Mouse (Mus musculus) liver, embryonic 16.5 days (tissue): ENCODE data around the gene Gjc2. TPM values are rescaled to one million over a fixed set of nuclear protein-coding genes. Genes with fewer than 3 reads are reported as not detected.
"Not testable (repeated sequence)": the region's sequence is repeated elsewhere in the genome, so short reads cannot be mapped to it uniquely, and the experiment has no call there.

ENCODE experiments used
- ATAC-seq: fragments of 200-750 bp; cut with Nextera tagmentation; 2 replicates; pipeline ENCODE4 v1.8.0; 2017; ENCODE audit warnings: low read depth, mild to moderate bottlenecking, moderate number of reproducible peaks, moderate library complexity
- H3K27ac ChIP-seq: fragments of 300-500 bp; sonication (generic); 2 replicates; pipeline ENCODE4 v1.5.1; 2014; ENCODE audit warnings: mild to moderate bottlenecking, low read length
- H3K27me3 ChIP-seq: fragments of 300-500 bp; sonication (generic); 2 replicates; pipeline ENCODE4 v1.6.1; 2014; ENCODE audit warnings: low read depth, low read length, mixed read lengths; ENCODE audit not compliant: control insufficient read depth, insufficient read depth
- H3K36me3 ChIP-seq: fragments of 300-500 bp; sonication (generic); 2 replicates; pipeline ENCODE4 v1.6.1; 2014; ENCODE audit warnings: mild to moderate bottlenecking; ENCODE audit not compliant: control insufficient read depth, insufficient read depth
- H3K4me1 ChIP-seq: fragments of 300-500 bp; sonication (generic); 2 replicates; pipeline ENCODE4 v1.6.1; 2014; ENCODE audit warnings: low read depth, low read length, mixed read lengths; ENCODE audit not compliant: control insufficient read depth
- H3K4me2 ChIP-seq: fragments of 300-500 bp; sonication (generic); 2 replicates; pipeline ENCODE4 v1.6.1; 2014; ENCODE audit warnings: low read depth, low read length, mixed read lengths
- H3K4me3 ChIP-seq: fragments of 300-500 bp; sonication (generic); 2 replicates; pipeline ENCODE4 v1.5.1; 2014; ENCODE audit warnings: low read depth, mild to moderate bottlenecking, low read length
- H3K9ac ChIP-seq: fragments of 300-500 bp; sonication (generic); 2 replicates; pipeline ENCODE4 v1.6.1; 2014; ENCODE audit warnings: low read depth, low read length
- H3K9me3 ChIP-seq: fragments of 300-500 bp; sonication (generic); replicated peaks from 2 replicates; pipeline ENCODE4 v1.6.1; 2016; ENCODE audit warnings: low read length; ENCODE audit not compliant: control insufficient read depth
- WGBS: fragments of 180-500 bp; shearing (Covaris S2); extraction: QIAGEN DNeasy Blood & Tissue Kit; methylation state at CpG from one replicate; pipeline ENCODE4 v1.1.7; 2014; ENCODE audit not compliant: insufficient replicate concordance; 5-methylcytosine and 5-hydroxymethylcytosine counted together
- polyA plus RNA-seq: library from polyadenylated mRNA; unstranded; fragments of >200 nt; fragmentation: Nextera tagmentation; extraction: Ambion mirVana; gene quantifications from 2 replicates; pipeline ENCODE4 v1.2.1, GENCODE M21; 2015

Gjc2 gene
- polyA plus RNA-seq, 1 experiment from 2014 or later, result 0.20 TPM

DNA sequence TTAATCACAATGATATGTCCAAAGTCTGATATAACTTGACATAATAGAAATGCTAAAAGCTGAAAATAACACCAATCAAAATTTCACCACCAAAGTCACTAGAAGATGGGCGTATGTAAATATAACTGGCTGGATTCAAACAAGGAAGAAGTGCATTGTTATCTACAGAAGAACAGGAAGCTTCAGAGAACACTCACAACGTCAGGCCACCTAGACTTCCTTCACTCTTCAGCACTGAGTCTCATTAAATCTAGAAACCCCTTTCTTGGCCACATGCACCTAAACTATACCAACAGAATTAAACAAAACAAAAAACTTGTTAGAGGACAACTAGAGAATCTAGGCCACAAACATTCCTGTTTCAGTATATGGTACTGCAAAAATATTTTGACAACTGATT, 41.5 kb upstream of the Gjc2 start:
- WGBS, result 11% methylated on average over 2 of the region's 2 CpGs
- Histone ChIP-seq H3K4me1 (peaks cover 61% of the 10 kb centered on the region), H3K9me3 (no peaks in the 10 kb centered on the region), H3K36me3 (peaks cover 11% of the 10 kb centered on the region; the same call in 1 of the 2 replicates), H3K9ac (no peak overlapping the region), H3K4me2 (no peak overlapping the region), H3K27me3 (no peaks in the 10 kb centered on the region), H3K4me3 (no peak overlapping the region), H3K27ac (no peak overlapping the region)
- ATAC-seq, result no peak

DNA sequence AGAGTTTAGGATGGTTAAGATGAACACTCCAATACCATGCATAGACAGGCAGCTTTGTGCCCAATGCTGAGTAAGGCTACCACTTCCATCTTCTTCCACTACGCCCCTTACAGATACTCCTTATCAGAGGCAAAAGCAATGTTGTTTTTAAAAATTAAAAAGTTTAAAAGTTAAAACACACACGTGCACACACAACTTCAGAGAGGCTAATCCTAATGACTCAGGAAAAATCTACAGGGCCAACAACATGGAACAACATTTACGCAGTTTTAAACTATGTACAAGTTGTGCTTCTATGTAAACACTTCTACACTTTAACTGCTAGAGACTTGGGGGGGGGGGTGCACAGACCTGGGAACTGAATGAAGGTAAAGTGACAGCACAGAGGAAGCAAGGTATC, 41.0 kb upstream of the Gjc2 start:
- Histone ChIP-seq H3K27me3 (no peaks in the 10 kb centered on the region), H3K4me3 (no peak overlapping the region), H3K27ac (no peak overlapping the region), H3K36me3 (peaks cover 13% of the 10 kb centered on the region; the same call in 1 of the 2 replicates), H3K9ac (no peak overlapping the region), H3K4me2 (no peak overlapping the region), H3K4me1 (peaks cover 59% of the 10 kb centered on the region), H3K9me3 (no peaks in the 10 kb centered on the region)
- 67% methylated on average over 3 of the region's 3 CpGs for WGBS
- no peak for ATAC-seq

DNA sequence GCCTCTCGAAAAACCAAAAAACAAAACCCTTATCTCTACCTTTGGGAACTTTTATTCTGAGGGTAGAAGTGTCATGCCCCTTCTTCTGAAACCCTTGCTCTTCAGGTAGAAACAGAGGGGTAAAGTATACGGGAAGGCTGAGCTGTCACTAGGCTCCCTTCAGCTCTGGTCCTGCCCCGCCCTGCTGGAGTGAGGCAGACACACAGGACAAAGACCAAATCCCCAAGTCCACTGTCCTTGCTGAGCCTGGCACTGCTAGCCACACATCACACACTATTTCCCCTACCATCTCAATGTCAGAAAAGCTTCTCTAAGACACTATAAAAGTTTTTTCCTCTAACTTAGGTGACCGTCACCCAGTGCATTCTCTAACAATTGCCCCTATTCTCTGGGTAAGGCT, 39.3 kb upstream of the Gjc2 start:
- H3K4me3 ChIP-seq, result no peak overlapping the region
- H3K27me3 ChIP-seq, result no peaks in the 10 kb centered on the region
- peaks cover 16% of the 10 kb centered on the region; the same call in 1 of the 2 replicates for H3K36me3 ChIP-seq
- H3K4me2 ChIP-seq, result no peak overlapping the region
- H3K9ac ChIP-seq, result no peak overlapping the region
- peak; percentile 28; the same call in 1 of the 2 replicates for ATAC-seq
- no peaks in the 10 kb centered on the region for H3K9me3 ChIP-seq
- no peak overlapping the region for H3K27ac ChIP-seq
- 59% methylated on average over 4 of the region's 4 CpGs for WGBS
- H3K4me1 ChIP-seq, result peaks cover 55% of the 10 kb centered on the region

DNA sequence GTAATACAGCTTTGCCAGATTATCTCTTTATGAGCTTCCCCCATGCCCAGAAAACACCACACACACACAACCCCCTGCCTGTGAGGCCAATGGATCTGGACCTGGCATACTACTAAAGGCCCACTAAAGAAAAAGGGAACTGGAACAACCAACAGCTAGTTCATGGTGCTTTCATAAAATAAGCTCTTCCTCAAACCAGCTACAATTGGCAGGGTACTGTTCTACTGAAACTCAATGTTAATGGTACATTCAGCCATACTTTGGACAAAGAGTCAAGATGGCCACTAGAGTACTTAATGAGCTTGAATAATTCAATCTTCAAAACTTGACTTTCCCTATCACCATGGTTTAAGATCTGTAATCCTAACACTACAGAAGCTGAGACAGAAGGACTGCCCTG, 38.6 kb upstream of the Gjc2 start:
- Histone ChIP-seq H3K9me3 (no peaks in the 10 kb centered on the region), H3K27ac (no peak overlapping the region), H3K36me3 (peaks cover 16% of the 10 kb centered on the region; the same call in 1 of the 2 replicates), H3K4me2 (no peak overlapping the region), H3K4me3 (no peak overlapping the region), H3K4me1 (peaks cover 51% of the 10 kb centered on the region), H3K27me3 (no peaks in the 10 kb centered on the region), H3K9ac (no peak overlapping the region)
- no peak for ATAC-seq

DNA sequence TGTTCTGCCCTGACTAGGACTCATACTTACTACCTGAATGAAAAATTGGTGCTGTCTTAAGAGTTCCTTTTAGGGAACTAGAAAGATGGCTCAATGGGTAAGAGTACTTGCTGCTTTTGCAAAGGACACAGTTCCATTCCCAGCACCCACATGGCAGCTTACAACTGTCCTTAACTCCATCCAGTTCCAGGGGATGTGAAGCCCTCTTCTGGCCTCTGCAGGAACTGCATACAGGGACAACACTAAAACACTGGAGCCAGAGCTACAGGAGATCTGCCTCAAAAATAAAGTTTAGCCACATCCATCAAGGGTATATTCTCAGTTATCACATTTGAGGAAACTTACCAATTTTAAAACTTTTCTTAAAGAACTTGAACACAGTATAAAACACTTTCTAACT, 36.1 kb upstream of the Gjc2 start:
- Histone ChIP-seq H3K36me3 (peaks cover 24% of the 10 kb centered on the region; the same call in 1 of the 2 replicates), H3K27ac (no peak overlapping the region)
- ATAC-seq, result 0 out of 2 replicates have a peak, but pooled peaks have one; percentile 19

DNA sequence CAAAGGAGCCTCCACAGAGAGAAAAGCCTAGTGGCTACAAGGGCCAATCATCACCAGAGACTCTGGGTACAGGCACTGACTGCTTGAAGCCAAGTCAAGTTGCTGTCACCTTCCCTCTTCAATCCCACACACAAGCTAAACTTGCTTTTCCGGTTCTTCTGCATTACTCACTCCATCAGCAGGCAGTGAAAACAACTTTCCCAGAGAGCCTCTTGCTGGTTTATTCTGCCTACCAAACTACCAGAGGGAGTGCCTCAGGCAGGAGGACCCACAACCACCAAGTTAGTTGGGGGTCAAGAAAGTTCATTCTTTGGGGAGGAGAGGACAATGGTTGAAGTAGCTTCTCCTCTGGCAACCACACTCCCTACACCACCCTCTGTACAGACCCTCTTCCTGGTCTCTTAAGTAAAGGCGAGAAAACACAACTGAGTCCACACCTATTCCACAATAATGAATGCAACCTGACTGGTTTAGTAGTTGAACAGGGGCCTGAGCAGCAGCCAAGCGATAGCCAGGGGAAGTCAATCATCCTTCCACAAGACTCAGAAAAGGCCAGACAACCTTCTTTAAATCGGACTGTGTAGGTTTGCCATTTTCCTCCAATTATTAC, 35.5 kb upstream of the Gjc2 start:
- H3K36me3 ChIP-seq, result peaks cover 21% of the 10 kb centered on the region; the same call in 1 of the 2 replicates
- H3K4me3 ChIP-seq, result no peak overlapping the region
- ATAC-seq, result no peak
- WGBS, result 80% methylated on average over 4 of the region's 4 CpGs
- H3K9ac ChIP-seq, result no peak overlapping the region
- no peak overlapping the region for H3K27ac ChIP-seq
- no peaks in the 10 kb centered on the region for H3K9me3 ChIP-seq
- H3K4me2 ChIP-seq, result no peak overlapping the region
- no peaks in the 10 kb centered on the region for H3K27me3 ChIP-seq
- H3K4me1 ChIP-seq, result peaks cover 21% of the 10 kb centered on the region

More for the DNA sequence above, 36.1 kb upstream of the Gjc2 start:
- no peak overlapping the region for H3K4me2 ChIP-seq
- H3K9ac ChIP-seq, result no peak overlapping the region
- peaks cover 27% of the 10 kb centered on the region for H3K4me1 ChIP-seq
- H3K4me3 ChIP-seq, result no peak overlapping the region
- H3K27me3 ChIP-seq, result no peaks in the 10 kb centered on the region
- H3K9me3 ChIP-seq, result no peaks in the 10 kb centered on the region

DNA sequence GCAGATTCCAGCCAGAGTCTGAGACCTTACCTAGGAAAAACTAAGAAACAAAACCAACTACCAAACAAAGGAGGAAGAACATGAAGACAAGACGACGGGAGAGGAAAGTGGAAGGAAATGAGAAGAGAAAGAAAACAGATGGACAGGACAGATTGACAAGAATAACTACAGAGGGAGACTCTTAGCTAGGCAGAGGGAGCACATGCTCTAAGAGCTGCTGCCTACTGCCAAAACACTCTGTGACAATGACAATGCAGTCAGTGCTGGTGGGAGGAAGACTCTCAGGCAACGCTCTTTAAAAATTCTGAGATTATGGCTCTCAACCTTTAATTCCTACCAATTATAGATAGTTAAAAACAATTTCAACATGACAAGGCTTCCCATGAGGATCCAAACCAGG, 33.9 kb upstream of the Gjc2 start:
- Histone ChIP-seq H3K4me1 (peaks cover 12% of the 10 kb centered on the region), H3K27me3 (no peaks in the 10 kb centered on the region), H3K9ac (no peak overlapping the region), H3K9me3 (no peaks in the 10 kb centered on the region), H3K36me3 (peaks cover 28% of the 10 kb centered on the region), H3K4me2 (no peak overlapping the region), H3K4me3 (no peak overlapping the region), H3K27ac (no peak overlapping the region)
- no peak for ATAC-seq
- 22% methylated on average over 3 of the region's 3 CpGs for WGBS

DNA sequence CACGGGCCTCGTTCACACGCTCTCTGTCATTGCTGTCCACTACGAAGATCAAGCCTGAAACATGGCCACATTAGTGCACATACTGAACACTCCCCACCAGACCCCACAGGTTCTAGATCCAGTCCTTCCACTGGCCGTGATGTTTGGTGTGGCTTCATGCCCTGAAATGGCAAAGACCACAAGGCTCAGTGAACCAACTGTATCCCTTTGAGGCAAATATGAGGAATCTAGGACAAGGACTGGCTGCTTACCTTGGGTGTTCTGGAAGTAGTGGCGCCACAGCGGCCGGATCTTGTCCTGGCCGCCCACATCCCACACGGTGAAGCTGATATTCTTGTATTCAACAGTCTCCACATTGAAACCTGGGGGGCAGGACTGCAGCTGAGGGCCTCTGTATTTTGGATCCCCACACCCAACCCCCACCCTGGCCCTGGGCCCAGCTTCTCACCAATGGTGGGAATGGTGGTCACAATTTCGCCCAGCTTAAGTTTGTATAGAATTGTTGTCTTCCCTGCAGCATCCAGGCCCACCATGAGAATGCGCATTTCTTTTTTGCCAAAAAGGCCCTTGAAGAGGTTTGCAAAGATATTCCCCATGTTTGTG, 30.0 kb upstream of the Gjc2 start:
- ATAC-seq, result no peak
- Histone ChIP-seq H3K36me3 (peaks cover 36% of the 10 kb centered on the region), H3K9me3 (no peaks in the 10 kb centered on the region), H3K4me2 (no peak overlapping the region), H3K9ac (no peak overlapping the region), H3K4me1 (peaks cover 22% of the 10 kb centered on the region), H3K27ac (no peak overlapping the region), H3K27me3 (no peaks in the 10 kb centered on the region), H3K4me3 (no peak overlapping the region)
- 84% methylated on average over 12 of the region's 12 CpGs for WGBS

DNA sequence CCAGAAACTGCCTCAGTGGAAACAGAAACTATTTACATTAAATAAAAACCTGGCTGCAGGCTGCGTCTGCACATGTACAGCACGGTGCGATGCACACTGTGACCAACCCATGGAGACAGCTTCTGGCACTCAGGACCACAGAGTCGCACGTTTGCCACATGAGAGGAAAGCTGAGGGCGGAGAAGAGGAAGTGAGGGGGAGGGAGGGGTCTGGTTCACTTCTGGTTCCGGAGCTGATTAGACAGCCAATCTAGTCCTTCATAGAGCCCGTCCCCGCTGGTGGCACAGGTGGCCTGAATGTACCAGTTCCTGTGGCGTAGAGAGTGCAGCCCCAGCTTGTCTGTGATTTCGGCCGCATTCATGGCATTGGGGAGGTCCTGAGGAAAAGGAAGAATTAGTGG, 29.3 kb upstream of the Gjc2 start:
- not testable (repeated sequence) for H3K9me3 ChIP-seq, H3K27ac ChIP-seq, H3K4me2 ChIP-seq, H3K9ac ChIP-seq, H3K4me3 ChIP-seq, H3K27me3 ChIP-seq, ATAC-seq
- WGBS, result 39% methylated on average over 12 of the region's 12 CpGs
- peaks cover 36% of the 10 kb centered on the region for H3K36me3 ChIP-seq
- peaks cover 29% of the 10 kb centered on the region for H3K4me1 ChIP-seq
